Mouse (Mus musculus) yolk sac, embryonic 10.5 days (tissue): Measurements from ENCODE around the gene Rbm4.

Experiments used
- DNase-seq: peaks from one replicate; pipeline ENCODE4 v3.0.0-alpha.2; 2017; ENCODE audit warnings: low spot score

Rbm4 gene

GRCm38 (mm10) chr19:4741482-4741881 lies 52.2 kb downstream of the Rbm4 start:
- no peak for DNase-seq

- no peak for DNase-seq
Measured at GRCm38 (mm10) chr19:4739762-4740161, 53.9 kb downstream of the Rbm4 start.

GRCm38 (mm10) chr19:4739053-4739452 lies 54.6 kb downstream of the Rbm4 start:
- DNase-seq: no peak

- no peak for DNase-seq
Measured at GRCm38 (mm10) chr19:4737866-4738265, 55.8 kb downstream of the Rbm4 start.
